Mouse (Mus musculus): ENCODE results near the gene Ptprs.

DNA sequence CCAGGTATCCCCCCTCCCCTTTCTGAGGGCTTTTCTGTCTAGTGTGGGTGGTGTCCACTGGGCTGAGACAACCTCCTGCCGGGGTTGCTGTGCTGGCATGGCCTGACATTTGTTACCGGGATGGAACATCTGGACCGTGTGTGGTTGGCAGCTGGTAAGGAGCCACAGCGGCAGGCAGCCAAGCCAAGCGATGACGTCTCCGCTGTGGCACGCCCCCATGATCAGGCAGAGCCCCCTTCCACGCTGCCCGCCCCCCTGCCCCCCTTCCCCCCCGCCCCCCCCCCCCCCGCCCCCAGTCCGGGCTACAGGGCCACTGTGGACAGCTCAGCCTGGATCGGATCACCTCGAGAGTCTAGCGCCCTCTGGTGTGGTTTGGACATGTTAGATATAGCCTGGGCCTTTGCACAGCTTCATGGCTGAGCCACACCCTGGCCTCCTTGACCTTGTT lies 11.2 kb upstream of the Ptprs start:
- no peak; the same call in 1 of the 2 replicates for TF ChIP-seq CTCF (conservative IDR thresholded peaks at IDR 0.05; ENCODE audit: low read length)
- no peak for TF ChIP-seq POU5F1 (IDR thresholded peaks at IDR 0.05; ENCODE audit: borderline replicate concordance, low read length)
